Mouse (Mus musculus): ENCODE data around the gene Slc35a1.

Gene Slc35a1

DNA sequence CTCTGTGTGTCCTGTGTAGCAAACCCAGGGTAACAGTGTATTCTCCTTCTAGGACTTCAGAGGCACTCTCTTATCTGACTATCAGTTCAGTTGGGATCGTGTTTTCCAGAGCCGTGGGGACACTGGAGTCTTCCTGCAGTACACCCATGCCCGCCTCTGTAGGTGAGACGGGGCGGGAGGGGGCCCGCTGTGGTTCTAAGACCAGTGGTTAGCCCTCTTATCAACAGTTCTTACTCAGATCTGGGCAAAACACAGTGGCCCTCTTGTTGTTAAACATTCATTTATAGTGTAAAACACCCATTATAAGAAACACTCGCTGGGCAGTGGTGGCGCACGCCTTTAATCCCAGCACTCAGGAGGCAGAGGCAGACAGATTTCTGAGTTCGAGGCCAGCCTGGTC lies 31.1 kb downstream of the Slc35a1 start:
- DNase-seq (ENCODE audit: extremely low spot score, low read depth, low spot score), result no peak

DNA sequence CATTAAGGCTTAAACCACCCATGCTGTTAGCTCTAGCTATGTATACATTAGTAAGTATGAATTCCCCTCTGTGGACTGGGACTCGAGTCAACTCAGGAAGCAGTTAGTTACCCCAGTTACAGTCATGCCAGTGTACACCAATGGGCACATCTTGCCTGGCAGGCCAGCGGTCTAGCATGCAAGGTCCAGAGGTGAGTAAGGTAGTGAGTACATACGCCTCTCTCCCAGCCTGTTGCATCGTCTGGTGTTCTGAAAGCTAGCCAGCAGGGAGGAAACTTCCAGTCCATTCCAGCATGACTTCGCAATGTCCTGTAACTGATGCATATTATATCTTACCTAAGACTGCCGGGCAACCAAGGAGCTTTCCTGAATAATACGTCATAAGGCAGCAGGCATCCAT lies 34.1 kb downstream of the Slc35a1 start:
- no peak for DNase-seq (ENCODE audit: extremely low spot score, low read depth, low spot score)

- no peak for DNase-seq (ENCODE audit: extremely low spot score, low read depth, low spot score)
Measured at GRCm38 (mm10) chr4:34644779-34645178, 42.5 kb downstream of the Slc35a1 start.

DNA sequence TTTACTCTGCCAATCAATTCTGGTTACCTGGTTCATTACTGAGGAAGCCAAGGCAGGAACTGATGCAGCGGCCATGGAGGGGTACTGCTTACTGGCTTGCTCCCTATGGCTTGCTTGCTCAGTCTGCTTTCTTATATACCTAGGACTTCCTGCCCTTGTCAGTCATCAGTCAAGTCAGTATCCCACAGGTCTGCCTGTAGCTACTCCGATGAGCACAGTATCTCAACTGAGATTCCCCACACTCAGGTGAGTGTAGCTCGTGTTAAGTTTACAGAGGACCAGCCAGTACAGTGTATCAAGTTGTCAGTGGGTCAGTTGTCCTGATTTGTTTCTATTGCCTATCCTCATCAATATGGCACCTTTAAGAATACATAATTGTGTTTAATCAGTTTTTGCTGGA lies 46.5 kb downstream of the Slc35a1 start:
- no peak for DNase-seq (ENCODE audit: extremely low spot score, low read depth, low spot score)

- no peak for DNase-seq (ENCODE audit: extremely low spot score, low read depth, low spot score)
Measured at GRCm38 (mm10) chr4:34639745-34640364, 47.4 kb downstream of the Slc35a1 start.

- DNase-seq (ENCODE audit: extremely low spot score, low read depth, low spot score), result no peak
Measured at GRCm38 (mm10) chr4:34637851-34638250, 49.4 kb downstream of the Slc35a1 start.

GRCm38 (mm10) chr4:34637386-34637785 lies 49.9 kb downstream of the Slc35a1 start:
- no peak for DNase-seq (ENCODE audit: extremely low spot score, low read depth, low spot score)

GRCm38 (mm10) chr4:34636036-34636435 lies 51.2 kb downstream of the Slc35a1 start:
- no peak for DNase-seq (ENCODE audit: extremely low spot score, low read depth, low spot score)

DNA sequence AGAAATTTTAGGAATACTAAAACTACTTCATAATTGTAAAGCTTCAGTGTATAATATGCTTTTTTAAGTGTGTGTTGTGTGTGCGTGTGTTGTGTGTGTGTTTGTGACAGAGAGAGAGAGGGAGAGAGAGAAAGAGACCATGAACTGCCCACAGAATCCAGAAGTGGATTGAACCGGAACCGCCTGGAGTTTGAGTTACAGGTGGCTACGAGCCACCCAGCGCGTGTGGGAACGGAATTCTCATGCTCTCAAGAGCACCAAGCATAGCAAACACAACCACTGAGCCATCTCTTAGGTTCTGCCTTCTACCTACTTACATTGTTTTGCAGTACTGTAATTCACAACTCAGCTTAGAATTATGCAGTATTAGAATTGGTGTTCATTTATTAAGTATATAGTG lies 53.1 kb downstream of the Slc35a1 start:
- no peak for DNase-seq (ENCODE audit: extremely low spot score, low read depth, low spot score)

DNA sequence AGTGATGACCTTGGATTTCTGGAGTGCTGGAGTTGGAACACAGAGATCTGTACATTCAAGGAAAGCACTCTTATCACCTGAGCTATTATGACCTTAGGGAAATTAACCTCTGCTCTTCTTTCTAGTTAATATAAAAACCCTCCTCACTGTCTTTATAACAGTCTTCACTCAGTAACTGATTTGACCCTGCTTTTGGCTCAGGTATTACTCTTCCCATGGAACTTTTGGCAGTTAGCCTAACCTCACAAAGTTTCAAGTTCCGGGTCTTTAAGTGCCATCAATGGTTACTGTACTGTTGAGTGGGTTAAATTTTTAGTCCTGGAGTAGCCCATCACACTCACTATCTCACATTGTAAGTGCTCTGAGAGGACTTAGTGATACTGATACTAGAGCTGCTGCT lies 57.3 kb downstream of the Slc35a1 start:
- no peak for DNase-seq (ENCODE audit: extremely low spot score, low read depth, low spot score)

- no peak for DNase-seq (ENCODE audit: extremely low spot score, low read depth, low spot score)
Measured at GRCm38 (mm10) chr4:34626401-34626800, 60.8 kb downstream of the Slc35a1 start.

DNA sequence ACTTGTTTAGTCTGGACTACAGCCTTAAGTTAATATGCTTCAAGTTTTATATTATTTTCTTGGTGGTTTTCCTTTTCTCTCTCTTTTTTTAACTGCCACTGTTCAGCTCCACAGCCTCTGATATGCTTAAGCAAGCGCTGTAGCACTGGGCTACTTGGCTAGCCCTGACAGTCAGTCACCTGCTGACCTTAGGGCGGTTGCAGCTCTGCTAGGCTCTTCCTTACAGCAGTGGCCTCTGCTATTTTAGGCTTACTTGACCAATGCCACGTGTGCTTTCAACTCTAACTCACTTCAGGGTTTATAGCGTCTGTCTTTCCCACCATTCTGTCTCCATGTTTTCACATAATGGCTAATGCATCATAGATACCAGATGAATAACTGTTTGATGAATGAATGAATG lies 61.7 kb downstream of the Slc35a1 start:
- no peak for DNase-seq (ENCODE audit: extremely low spot score, low read depth, low spot score)

DNA sequence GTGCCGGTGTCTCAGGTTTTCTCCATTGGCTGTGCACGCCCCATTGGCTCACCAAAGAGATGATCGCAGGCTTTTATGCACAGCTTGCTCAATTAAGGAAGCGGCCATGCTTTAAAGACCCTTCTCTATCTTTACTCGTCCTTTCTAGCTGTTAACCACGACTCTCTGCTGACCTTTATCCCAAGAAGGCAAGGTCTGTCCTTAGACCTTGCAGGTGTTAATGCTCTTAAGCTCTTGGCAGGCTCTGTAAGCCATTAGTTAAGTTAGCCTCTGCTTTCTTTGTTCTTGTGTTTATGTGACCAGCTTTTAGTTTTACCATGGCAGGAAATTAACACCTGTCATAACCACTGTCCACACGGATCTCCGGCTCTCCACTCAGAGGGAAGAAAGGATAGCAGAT lies 71.1 kb downstream of the Slc35a1 start:
- DNase-seq (ENCODE audit: extremely low spot score, low read depth, low spot score), result no peak

- no peak for DNase-seq (ENCODE audit: extremely low spot score, low read depth, low spot score)
Measured at GRCm38 (mm10) chr4:34615303-34615702, 71.9 kb downstream of the Slc35a1 start.

- peak; percentile 57 for DNase-seq (ENCODE audit: extremely low spot score, low read depth, low spot score)
Measured at GRCm38 (mm10) chr4:34614630-34615094, 72.6 kb downstream of the Slc35a1 start, which contains the start of the genes Orc3 and Rars2. Orc3 (minus strand) TSS chr4:34614944. Rars2 (plus strand) TSS chr4:34614957.

- DNase-seq (ENCODE audit: extremely low spot score, low read depth, low spot score), result no peak
Measured at GRCm38 (mm10) chr4:34613571-34614145, 73.6 kb downstream of the Slc35a1 start.
